Mouse (Mus musculus) gastrocnemius, postnatal 14 days (tissue): ENCODE measurements around the gene Cep41. TPM values are rescaled to one million over a fixed set of nuclear protein-coding genes. Genes with fewer than 3 reads are reported as not detected.

ENCODE experiments used
- DNase-seq: peaks from one replicate; pipeline ENCODE4 v3.0.0; 2021; ENCODE audit warnings: mixed read lengths
- intact Hi-C: fragments of 180-260 bp; cut with DNase I; formaldehyde crosslinking; loops from one replicate; pipeline ENCODE4 v1.15.1; 2025; ENCODE audit warnings: low total_unique reads
- total RNA-seq, 2 experiments: library from RNA; stranded (reverse); gene quantifications; 2 replicates each; pipeline ENCODE4 v1.2.3; 2021

Gene Cep41
- total RNA-seq, 2 experiments from 2014 or later: 1.3 to 2.1 TPM

DNA sequence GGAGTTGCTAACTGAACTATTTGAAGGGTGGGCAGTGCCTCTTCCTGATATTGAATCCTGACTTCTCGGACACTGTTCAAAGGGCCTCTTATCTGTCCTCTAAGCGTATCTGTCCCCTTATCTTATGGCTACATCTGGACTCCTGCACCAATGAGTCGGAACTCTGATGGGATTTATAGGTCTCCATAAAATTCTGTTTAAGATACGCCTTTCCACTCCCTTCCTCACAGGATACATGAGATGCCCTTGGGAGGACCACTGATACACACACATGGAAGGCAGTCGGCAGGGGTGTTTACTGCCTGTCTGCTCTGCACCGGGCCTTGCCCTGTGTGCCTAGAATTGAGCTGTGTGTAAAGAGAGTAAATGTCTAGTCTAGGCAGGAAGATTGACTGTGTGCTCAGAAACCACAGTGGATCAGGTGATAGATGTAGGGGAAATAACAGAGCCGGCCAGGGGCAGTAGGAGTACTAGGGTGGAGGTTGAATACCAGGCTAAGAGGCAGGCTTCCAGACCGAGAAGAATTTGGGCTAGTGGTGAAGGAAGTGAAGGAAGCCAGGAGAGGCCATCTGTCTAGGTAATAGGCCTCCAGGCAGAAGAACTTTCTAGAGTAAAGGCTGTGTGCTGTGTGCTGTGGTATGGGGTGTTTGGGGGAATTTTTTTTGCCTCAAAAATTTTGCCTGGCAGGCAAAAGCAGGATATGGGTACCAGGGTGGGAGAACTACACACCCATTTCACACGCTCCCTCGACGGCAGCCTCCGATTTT lies 49.7 kb downstream of the Cep41 start:
- intact Hi-C loops: no loop called here
- no peak for DNase-seq

DNA sequence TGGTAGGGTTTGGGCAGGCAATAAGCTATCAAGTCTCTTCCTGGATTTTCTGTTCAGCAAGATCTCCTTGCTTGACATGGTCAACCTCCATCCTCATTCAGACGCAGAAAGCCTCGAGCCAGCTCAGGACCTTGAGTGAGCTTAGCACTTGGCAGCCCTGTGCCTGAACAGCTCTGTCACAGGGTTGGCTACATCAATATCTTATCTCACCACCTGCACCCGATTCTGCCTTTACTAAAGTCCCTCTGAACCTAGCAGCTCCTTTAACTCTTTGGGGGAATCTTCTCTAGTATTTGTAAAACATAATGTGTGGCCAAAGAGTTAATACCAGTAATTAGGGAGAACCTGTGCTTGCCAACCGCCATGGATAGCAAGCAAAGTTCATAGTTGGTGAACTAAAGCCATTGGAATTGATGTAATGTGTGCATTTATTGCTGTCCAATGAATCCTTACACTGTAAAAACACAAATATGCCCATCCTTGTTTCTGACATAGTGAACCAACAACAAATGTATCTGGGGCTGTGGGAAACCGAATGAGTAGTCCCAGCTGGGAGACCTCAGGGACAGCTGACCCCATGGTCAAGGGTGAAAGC lies 54.8 kb downstream of the Cep41 start, which contains the start of gene Cpa1:
Cpa1 (plus strand) TSS at position 545 of the 595 bp plus-strand sequence.
- intact Hi-C loops: no loop called here
- DNase-seq: no peak

DNA sequence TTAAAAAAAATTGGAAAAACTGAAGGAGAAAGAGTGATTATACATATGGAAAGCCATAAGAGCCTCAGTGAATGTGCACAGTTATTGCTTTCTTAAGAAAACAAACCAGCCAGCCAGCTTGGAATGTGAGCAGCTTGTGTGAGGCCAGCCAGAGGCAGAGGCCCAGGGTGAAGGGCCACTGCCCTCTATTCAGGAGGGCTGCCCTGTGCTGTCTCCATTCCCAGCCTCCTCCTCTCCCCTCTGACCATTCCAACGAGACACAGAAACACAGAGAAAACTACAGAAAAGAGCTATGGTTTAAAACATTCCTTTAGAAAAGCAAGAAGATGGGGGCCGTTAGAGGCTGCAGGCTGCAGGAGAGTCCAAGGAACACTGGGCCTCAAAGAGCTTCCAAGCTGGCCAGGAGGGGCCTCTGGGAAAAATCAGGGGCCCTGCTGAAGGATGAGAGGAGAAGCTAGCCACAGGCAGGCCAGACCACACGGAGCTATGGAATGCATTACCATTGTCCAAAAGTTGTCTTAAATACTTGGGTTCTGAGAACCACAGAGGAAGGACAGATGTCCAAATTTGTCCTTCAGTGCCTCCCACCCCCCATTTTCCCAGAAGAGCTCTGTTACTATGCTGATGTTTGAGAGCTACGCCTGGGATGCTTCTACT lies 57.2 kb downstream of the Cep41 start:
- intact Hi-C loops: no loop called here
- peak; percentile 36 for DNase-seq

DNA sequence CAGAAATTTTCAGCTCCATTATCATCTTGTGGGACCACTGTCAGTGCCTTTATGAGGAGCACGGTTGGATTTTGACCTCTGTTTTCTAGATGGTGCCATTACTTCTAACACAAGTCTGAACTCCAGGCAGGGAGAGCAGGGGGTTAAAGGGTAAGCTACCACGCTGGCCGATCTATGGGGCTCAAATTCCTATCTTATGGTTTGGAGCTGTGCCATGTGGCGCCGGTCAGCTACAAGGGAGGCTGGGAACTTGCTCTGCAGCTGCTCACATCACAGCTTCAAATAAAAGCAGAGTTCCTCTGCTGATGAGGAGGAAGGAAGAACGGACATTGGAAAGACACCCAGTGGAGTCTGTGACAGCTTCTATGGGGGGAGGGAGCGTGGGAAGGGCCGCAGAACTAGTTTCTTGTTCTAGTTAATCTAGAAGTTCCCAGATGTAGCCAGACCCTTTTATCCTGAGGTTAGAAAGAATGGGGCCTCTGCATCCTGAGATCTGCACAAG lies 58.1 kb downstream of the Cep41 start:
- intact Hi-C loops: no loop called here
- no peak for DNase-seq

DNA sequence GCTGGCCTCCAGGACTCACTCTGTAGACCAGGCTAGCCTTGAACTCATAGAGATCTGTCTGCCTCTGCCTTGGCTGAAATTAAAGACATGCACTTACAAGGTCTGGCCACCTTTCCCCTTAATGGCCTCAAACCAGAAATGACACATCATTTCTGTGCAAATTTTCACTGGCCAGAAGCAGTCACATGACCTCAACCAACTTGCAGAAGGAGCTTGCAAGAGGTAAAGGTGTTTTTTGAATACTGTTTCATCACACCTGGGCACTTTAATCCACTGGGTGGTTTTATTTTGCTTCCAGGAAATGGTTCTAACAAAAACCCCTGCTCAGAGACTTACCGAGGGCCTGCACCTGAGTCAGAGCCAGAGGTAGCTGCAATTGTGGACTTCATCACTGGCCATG lies 63.6 kb downstream of the Cep41 start:
- intact Hi-C loops: no loop called here
- no peak for DNase-seq

DNA sequence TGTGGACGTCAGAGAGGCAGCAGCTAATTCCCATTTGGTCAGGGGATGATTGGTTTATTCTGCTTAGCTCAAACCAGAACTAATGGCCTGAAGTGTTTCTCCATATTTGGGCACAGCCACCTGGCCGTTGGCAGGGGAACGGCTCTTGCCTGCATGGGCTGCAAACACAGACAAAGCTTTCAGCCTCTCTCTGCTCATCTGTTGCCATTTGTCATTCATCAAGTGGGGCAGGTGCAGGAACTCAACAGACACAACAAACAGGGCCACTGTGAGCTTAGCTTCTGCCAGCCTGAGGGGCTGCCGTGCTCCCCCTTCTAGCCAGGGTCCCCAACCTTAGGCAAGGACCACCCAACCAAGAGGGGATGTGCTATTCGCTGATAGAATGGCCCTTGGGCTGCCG lies 65.4 kb downstream of the Cep41 start:
- DNase-seq: peak; percentile 42
- intact Hi-C loops: no loop called here

DNA sequence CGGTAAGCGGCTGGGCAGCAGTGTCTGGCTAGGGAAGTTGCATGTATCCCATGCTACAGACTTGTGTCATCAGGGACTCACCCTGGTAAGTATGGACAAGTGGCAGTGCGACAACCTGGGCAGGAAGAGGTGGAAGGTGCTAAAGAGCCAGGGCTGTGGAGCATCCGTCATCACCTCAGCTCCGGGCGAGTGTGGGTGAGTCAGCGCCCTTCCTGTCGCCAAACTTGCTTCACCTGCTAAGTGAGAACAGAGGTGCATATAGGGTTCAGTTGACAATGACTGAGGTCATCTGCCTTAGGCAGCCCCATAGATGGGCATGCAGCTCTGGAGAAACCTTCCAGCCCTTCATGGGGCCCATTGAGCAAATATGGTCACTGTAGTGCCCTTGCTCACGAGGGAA lies 68.8 kb downstream of the Cep41 start:
- no peak for DNase-seq
- intact Hi-C loops: no loop called here

DNA sequence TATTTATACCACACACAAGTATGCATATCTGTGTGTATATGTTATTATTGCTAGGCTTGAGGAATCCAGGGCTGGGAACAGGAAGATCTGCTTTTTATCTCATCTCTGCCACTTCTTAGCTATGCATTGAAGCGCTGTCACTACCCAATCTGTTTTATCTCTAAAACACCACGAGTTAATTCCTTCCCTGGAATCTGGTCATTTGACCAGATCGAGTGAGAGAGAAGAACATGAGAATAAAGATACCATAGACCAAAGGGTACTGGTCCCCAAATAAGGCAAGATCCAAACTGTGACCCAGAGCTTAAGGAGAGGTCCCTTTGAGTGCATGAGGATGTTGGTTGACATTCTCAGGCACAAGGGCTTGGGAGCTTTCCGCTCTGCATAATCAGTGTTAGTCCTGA lies 71.6 kb downstream of the Cep41 start:
- no peak for DNase-seq
- intact Hi-C loops: no loop called here

DNA sequence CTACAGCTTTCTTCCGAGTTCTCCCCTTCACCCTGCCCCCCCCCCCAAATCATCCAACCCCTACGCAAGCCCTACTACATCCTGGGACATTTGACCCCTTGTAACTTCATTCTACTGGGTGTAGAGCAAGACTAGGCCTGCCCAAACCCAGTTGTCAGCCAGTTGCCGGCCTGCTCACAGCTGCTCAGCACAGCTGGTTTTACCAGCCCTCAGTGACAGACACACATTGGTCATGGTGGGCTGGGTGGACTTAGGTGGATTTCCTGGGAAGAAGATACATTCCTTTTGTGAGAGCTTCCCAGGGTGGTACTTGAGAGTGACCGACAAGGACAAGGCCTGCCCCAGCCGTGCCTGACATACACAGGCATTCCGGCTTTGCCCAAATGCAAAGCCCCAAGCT lies 72.6 kb downstream of the Cep41 start:
- peak; percentile 31 for DNase-seq
- intact Hi-C loops: no loop called here

DNA sequence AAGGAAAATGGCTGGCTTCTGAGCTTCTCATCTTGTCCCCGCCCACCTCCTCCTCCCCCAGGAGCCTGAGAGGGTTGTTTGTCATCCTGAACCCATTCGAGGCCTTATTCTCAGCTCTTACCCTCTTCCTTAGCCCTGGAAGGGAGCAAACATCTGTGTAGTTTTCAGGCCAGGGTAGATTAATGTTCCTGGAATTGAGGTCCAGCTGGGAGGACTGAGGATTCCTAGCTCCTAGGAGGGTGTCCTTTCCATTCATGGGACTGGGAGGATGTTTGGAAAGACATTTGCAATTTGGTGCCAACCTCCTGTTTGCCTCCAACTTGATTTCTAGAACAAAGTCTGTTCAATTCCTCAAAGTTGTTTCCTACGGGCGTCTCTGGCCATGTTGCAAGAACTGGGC lies 73.0 kb downstream of the Cep41 start:
- intact Hi-C loops: no loop called here
- DNase-seq: peak; percentile 44

DNA sequence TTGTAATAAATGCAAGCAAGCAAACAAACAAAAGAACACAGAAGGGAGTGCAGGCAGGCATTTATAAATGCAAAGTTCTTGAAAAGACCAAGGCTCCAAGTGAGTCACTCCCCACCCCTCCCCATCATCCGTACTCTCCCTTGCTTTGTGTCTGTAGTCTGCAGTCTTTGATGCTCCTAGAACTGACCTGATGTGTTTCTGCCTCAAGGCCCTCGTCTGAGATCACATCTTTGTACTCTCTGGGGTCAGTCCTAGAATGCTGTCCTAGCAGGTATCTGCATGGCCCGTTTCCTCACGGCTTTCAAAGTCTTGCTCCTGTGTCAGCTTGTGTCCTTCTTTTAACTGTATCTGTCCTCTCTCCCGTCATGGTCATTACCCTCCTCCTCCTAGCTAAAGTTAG lies 73.9 kb downstream of the Cep41 start:
- intact Hi-C loops: no loop called here
- no peak for DNase-seq

DNA sequence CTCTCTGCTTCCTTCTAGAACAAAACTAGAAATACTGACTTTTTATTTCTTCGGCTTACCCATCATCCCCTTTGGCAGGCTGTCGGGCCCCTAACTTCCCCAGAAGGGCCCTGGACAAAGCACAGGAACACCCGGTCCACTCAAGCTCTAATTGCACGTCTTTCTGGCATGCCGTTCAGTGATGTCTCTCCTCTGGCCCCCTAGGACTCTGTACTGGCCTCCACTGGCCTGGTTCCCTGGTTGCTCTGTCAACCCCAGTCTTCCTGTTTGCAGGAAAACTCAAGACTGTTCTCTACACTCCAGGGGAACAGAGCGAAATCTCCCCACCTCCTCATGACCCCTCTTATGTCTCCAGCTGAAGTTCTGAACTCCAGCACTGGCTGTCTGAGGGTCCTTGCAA lies 74.8 kb downstream of the Cep41 start:
- intact Hi-C loops: no loop called here
- peak; percentile 65 for DNase-seq

DNA sequence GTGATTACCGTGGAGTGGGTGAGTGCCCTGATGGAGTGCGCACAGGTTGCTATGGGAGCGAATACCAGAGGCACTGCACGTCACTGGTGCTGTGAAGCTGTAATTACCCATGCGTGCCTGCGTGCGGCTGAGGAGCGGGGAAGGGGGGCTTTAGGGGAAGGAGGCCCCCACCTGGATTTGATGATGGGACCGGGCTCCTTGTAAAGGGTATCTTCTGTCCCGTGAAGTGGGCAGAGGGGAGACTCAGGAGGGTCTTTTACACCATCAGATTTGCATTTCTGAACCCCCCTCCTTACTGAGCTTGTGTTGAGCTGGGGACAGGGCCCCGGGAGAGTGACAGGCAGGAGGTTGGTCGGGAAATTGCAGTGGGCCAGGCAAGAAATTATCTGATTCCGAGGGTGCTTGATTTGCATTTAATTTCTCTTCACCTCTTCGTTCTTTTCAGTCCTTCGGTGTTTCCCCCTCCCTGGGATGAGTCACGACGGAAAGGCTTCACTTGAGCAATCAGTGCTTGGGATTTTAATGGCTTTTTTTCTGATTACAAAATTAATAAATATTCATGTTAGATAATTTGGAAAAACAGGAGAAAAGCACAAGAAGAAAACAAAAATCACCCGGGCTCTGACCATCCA lies 75.5 kb downstream of the Cep41 start:
- intact Hi-C loops: no loop called here
- no peak for DNase-seq

DNA sequence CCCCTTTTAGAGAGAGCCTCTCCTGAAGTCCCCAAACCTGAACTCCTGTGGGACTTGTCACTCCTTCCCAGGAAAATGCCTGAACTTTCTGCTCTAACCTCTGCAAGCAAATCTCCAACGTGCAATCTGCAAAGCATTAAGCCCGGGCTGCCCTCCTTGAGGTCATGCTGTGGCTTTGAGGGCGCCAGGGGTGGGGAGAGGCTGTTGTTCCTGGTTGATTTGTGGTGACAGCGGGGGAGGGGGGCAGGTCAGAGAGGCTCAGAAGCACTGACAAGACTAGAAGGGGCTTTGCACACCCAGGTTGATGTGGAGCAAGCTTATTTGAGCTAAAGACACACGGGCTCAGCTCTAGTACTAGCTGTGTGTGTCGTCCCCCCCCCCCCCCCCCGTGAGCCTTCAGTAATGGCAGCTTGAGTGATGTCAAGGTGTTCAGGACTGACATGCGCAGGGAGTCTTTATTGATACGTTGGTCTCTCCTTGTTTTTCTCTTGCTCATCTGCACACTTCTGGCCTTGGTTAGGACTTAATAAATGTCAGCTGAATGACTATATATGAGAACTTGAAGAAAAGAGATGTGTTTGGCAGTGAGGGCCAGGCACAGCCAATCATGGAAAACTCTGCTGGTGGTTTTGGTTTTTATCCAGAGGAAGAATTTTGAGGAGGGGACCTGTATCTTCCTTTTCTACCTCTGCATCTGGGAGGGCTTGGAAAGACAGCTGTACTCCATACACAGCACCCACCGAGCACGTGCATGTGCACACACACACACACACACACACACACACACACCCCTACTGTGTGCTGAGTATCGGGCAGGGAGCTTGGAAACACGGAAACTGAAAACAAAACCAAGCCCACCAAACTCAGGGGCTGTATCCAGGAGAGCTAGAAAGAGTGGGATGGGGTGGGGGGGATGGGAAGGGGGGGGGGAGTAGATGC lies 76.3 kb downstream of the Cep41 start:
- intact Hi-C loops: no loop called here
- peak; percentile 36 for DNase-seq

DNA sequence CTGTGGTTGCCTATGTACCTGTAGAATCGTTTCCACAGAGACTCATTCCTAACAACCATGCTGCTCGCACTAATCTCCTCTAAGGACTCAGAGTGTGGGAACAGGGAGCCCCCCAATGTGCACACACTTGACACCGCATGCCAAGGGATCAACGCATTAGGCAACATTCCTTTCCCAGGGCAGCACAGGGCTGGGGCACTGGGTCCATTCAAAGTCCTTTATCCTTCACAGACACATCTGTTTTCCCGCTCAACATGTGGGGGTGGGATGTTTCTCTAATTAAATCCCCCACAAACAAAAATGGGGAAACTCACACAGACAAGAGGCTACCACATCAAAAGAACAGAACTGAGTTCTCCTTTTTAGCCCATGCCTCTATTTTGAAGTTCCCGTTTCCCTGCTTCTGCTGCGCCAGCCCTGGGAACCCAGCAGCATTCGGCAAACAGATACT lies 77.0 kb downstream of the Cep41 start:
- DNase-seq: no peak
- intact Hi-C loops: no loop called here

DNA sequence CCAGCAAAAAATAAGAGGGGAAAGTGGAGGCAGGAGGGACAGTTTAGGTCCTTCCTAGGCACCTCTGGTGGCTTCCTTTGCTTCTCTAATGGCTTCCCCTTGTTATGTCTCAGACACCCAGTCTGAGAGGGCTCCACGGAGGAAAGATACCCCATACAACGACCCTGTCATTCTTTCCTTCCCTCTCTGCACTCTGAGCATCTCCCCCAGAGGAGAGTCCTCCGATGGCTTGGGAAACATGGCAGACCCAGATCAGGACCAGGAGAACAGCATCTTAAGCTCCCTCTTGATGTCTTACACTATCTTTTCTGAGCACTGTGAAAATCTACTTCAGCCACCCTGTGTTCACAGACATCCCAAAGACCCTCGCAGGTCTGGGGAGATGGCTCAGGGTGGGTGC lies 77.8 kb downstream of the Cep41 start:
- intact Hi-C loops: no loop called here
- no peak for DNase-seq

DNA sequence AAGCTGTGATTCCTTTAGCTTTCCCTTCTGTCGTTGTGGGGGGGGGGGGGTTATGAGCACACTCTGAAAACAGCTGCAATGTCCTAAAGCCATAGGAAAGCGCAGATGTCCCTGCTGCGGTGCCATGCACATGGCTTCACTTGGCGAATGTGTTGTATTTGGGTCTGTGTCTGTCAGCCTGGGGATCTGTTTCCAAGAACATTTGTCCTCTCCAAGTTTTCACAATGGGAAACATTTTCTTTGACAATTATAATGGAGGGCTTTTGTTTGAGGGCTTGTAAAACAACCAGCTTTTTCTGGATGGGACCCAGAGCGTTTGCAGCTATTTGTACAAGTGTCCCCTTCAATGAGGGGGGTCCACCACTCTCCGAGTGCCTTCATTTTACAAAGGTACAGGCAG lies 79.3 kb downstream of the Cep41 start:
- no peak for DNase-seq
- intact Hi-C loops: no loop called here

DNA sequence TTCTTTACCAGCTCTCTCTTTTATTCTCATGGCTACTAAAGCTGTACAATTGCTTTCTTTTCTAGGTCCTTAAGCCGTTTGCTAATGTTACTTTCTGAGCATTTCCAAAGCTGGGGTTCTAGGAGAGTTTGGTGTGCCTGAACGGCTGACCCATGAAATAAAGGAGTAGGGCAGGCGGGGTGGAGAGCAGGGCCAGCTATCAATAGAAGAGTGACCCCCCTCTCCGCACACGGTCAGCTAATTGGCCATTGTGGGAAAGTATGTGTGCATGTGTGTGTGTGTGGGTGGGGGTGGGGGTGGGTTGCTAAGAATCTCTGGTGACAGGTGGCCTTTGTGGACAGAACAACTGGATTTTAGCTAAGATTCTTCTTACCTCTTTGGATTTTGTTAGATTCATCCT lies 82.3 kb downstream of the Cep41 start:
- DNase-seq: no peak
- intact Hi-C loops: no loop called here

DNA sequence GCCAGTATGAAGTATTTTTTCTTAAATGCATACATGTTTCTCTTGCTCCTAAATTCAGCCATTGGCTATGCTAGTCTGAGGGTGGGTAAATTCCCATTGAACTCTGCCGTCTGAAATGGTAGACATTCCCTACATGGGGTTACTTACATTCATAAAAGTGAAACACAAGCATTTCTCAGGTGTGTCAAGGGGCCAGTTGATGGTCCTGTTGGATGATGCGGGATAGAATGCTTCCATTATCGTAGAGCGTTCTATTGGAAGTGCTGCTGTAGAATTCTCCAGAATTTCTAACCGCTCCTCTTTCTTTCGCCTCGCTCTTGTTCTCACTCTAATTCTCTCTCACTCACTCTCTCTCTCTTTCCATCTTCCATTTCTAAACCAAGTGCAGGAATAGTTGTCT lies 82.8 kb downstream of the Cep41 start, which contains the start of gene Cpa5:
Cpa5 (plus strand) TSS at position 301 of the 400 bp plus-strand sequence.
- DNase-seq: no peak
- intact Hi-C loops: no loop called here
